ENCODE assay signal across 12 mouse cellular contexts in the genomic region with DNA sequence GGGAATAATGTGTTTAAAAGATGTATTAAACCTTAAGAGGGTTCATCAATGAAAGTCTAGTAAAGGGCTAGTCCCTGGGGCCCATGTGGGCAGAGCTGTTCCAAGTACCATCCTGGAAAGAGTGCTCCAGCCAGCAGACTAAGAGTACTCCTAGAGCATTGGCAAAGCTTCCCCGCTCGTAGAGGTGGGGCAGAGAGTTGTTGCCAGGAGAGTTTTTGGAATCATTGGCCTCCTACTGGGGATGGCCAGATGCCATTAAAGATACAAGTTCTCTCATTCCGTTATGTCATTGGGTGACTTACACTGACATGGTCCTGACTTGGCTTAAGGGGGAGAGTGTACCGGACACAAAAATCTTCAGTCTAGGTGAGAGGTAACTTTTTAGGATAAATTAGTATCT. TPM values are rescaled to one million over a fixed set of nuclear protein-coding genes. Genes with fewer than 3 reads are reported as not detected.
A peak's percentile ranks its signal among the peaks of the same experiment; 100 is the strongest.
DNase-seq lines count a peak whose midpoint lies in the region; ATAC-seq and TF ChIP-seq lines count a peak whose summit lies in the region.
"Had no signal": no experiment of that assay in that cellular context is flagged by ENCODE, and none has a peak within 500 bp of the region (broad histone marks: within the 10 kb centered on the region; RNA-seq: fewer than 3 reads in every experiment).

No protein-coding gene starts in this region.

- 0 out of 2 replicates have a peak, but pooled peaks have one; percentile 18 for ATAC-seq in heart, postnatal 0 days (ENCODE audit: insufficient read depth, low read depth)
- no peak for ATAC-seq in granulocyte monocyte progenitor cell, adult 5-6 weeks (replicated peaks; ENCODE audit: poor library complexity, severe bottlenecking)
- ATAC-seq in intestine, postnatal 0 days, result no peak
- ATAC-seq: forebrain, embryonic 13.5 days had no signal

- TF ChIP-seq CTCF in kidney, adult 2 months (conservative IDR thresholded peaks at IDR 0.05; ENCODE audit: insufficient read depth, insufficient read length, low read depth, low read length), result no peak
- no peak for TF ChIP-seq CTCF in heart, postnatal 0 days (IDR thresholded peaks at IDR 0.05; ENCODE audit: low read depth)
- TF ChIP-seq CTCF in intestine, postnatal 0 days (IDR thresholded peaks at IDR 0.05; ENCODE audit: low read depth), result no peak

- no peak for TF ChIP-seq POLR2A in kidney, adult 2 months (IDR thresholded peaks at IDR 0.05; ENCODE audit: low read depth, low read length)

- H3K27ac ChIP-seq in kidney, adult 2 months (ENCODE audit: insufficient read depth, low read depth, low read length), result no peak overlapping the region
- no peak overlapping the region for H3K27ac ChIP-seq in heart, postnatal 0 days (ENCODE audit: low read depth)
- no peak overlapping the region for H3K27ac ChIP-seq in intestine, postnatal 0 days (ENCODE audit: low read depth, low read length)
- H3K27ac ChIP-seq: forebrain, embryonic 13.5 days had no signal

- WGBS in kidney, adult 2 months, result 35% methylated on average over 4 of the region's 4 CpGs
- 34% methylated on average over 4 of the region's 4 CpGs for WGBS in heart, postnatal 0 days
- WGBS in intestine, postnatal 0 days, result 71% methylated on average over 4 of the region's 4 CpGs

- TF ChIP-seq EP300 in heart, postnatal 0 days (IDR thresholded peaks at IDR 0.05; ENCODE audit: low read depth), result no peak

- H3K9ac ChIP-seq in heart, postnatal 0 days (replicated peaks; ENCODE audit: low read depth, low read length), result no peak overlapping the region
- no peak overlapping the region for H3K9ac ChIP-seq in intestine, postnatal 0 days (ENCODE audit: low read depth, low read length)
- H3K9ac ChIP-seq: forebrain, embryonic 13.5 days; heart, embryonic 15.5 days; midbrain, embryonic 13.5 days had no signal

- no peaks in the 10 kb centered on the region for H3K9me3 ChIP-seq in heart, postnatal 0 days (replicated peaks; ENCODE audit: control insufficient read depth, low read length)
- H3K9me3 ChIP-seq in intestine, postnatal 0 days (ENCODE audit: control insufficient read depth), result no peaks in the 10 kb centered on the region
- H3K9me3 ChIP-seq: forebrain, embryonic 13.5 days; heart, embryonic 15.5 days; midbrain, embryonic 13.5 days had no signal

- peaks cover 6% of the 10 kb centered on the region for H3K4me1 ChIP-seq in kidney, adult 2 months (ENCODE audit: control insufficient read depth, insufficient read depth, low read length)
- H3K4me1 ChIP-seq in heart, postnatal 0 days (ENCODE audit: control insufficient read depth, insufficient read depth), result peaks cover 26% of the 10 kb centered on the region
- H3K4me1 ChIP-seq in intestine, postnatal 0 days (replicated peaks; ENCODE audit: control insufficient read depth, insufficient read depth, low read length), result no peaks in the 10 kb centered on the region

- no peak overlapping the region for H3K4me3 ChIP-seq in kidney, adult 2 months (ENCODE audit: insufficient read depth, low read depth, low read length)
- H3K4me3 ChIP-seq in heart, postnatal 0 days (ENCODE audit: low read depth, low read length), result no peak overlapping the region
- H3K4me3 ChIP-seq in intestine, postnatal 0 days (ENCODE audit: low read depth, low read length), result no peak overlapping the region
- H3K4me3 ChIP-seq: forebrain, embryonic 13.5 days; heart, embryonic 15.5 days; midbrain, embryonic 13.5 days had no signal

- DNase-seq in adrenal gland, adult 2 months, result peak; percentile 66
- no peak for DNase-seq in adrenal gland, adult 18-20 months (ENCODE audit: low spot score in 2 of 2)
- DNase-seq in kidney, adult 2 months, result peak; percentile 64
- no peak for DNase-seq in kidney, adult 18-20 months
- DNase-seq in adrenal gland, postnatal 14 days, result peak; percentile 70
- peak; percentile 50 for DNase-seq in heart, postnatal 0 days (ENCODE audit: low spot score)
- DNase-seq: thymus, adult 2 months had no signal

- no peak overlapping the region for H3K4me2 ChIP-seq in heart, postnatal 0 days (ENCODE audit: low read depth, low read length)
- H3K4me2 ChIP-seq in intestine, postnatal 0 days (replicated peaks; ENCODE audit: low read depth), result no peak overlapping the region
- H3K4me2 ChIP-seq: forebrain, embryonic 13.5 days; heart, embryonic 15.5 days; midbrain, embryonic 13.5 days had no signal

- H3K36me3 ChIP-seq in kidney, adult 2 months (ENCODE audit: control insufficient read depth, insufficient read depth, low read length), result peaks cover 5% of the 10 kb centered on the region
- H3K36me3 ChIP-seq in heart, postnatal 0 days (replicated peaks; ENCODE audit: control insufficient read depth, insufficient read depth, low read length), result peaks cover 33% of the 10 kb centered on the region
- peaks cover 26% of the 10 kb centered on the region for H3K36me3 ChIP-seq in intestine, postnatal 0 days (ENCODE audit: control insufficient read depth, insufficient read depth)

- no peaks in the 10 kb centered on the region for H3K27me3 ChIP-seq in kidney, adult 2 months (replicated peaks; ENCODE audit: control insufficient read depth, insufficient read depth, low read length)
- no peaks in the 10 kb centered on the region for H3K27me3 ChIP-seq in heart, postnatal 0 days (ENCODE audit: control insufficient read depth, insufficient read depth, low read length)
- H3K27me3 ChIP-seq in intestine, postnatal 0 days (replicated peaks; ENCODE audit: control insufficient read depth, insufficient read depth, low read length), result no peaks in the 10 kb centered on the region
- H3K27me3 ChIP-seq: forebrain, embryonic 13.5 days; heart, embryonic 15.5 days; midbrain, embryonic 13.5 days had no signal

RNA-seq across cellular contexts. Expression of a gene that starts 1.4 kb away (rescaled TPM):
- total RNA-seq in adrenal gland, adult 2 months (2021), result 10 to 100 TPM in 1 of 2 experiments, 1 to 10 TPM in 1; 5.7 to 14.1 TPM
- 3.3 and 3.6 TPM in 2 replicates for polyA plus RNA-seq in adrenal gland, adult 2 months (2012; rRNA removed)
- 1 to 10 TPM; 9.3 to 9.4 TPM for total RNA-seq in adrenal gland, adult 18-20 months (2021)
- polyA plus RNA-seq in kidney, adult 2 months (2012; rRNA removed), result 20.8 and 27.3 TPM in 2 replicates
- total RNA-seq in adrenal gland, postnatal 14 days (2021), result 9.0 and 10.4 TPM in 2 replicates
- total RNA-seq in heart, postnatal 0 days (2014; rRNA removed; ENCODE audit: low replicate concordance), result 9.8 and 15.4 TPM in 2 replicates
- polyA plus RNA-seq in heart, postnatal 0 days (2015; fragmentation: Nextera tagmentation; extraction: Ambion mirVana), result 10.8 and 11.2 TPM in 2 replicates
- 0.39 and 1.7 TPM in 2 replicates for total RNA-seq in granulocyte monocyte progenitor cell, adult 5-6 weeks (2014; fragmentation: Nextera tagmentation)
- 0.21 and 1.7 TPM in 2 replicates for total RNA-seq in granulocyte monocyte progenitor cell, adult 5-6 weeks (2017)
- 2.3 and 3.5 TPM in 2 replicates for polyA plus RNA-seq in intestine, postnatal 0 days (2015; fragmentation: Nextera tagmentation; extraction: Ambion mirVana)

RNA-seq across cellular contexts. Expression of a gene that starts 7.4 kb away (rescaled TPM):
- total RNA-seq in adrenal gland, adult 2 months (2021), result 10 to 100 TPM; 49.4 to 55.2 TPM
- 169 and 183 TPM in 2 replicates for polyA plus RNA-seq in adrenal gland, adult 2 months (2012; rRNA removed)
- total RNA-seq in adrenal gland, adult 18-20 months (2021), result 10 to 100 TPM; 56.6 to 57.0 TPM
- 52.6 and 57.3 TPM in 2 replicates for polyA plus RNA-seq in kidney, adult 2 months (2012; rRNA removed)
- 52.0 and 57.5 TPM in 2 replicates for total RNA-seq in adrenal gland, postnatal 14 days (2021)
- total RNA-seq in heart, postnatal 0 days (2014; rRNA removed; ENCODE audit: low replicate concordance), result 34.5 and 41.7 TPM in 2 replicates
- 48.3 and 48.6 TPM in 2 replicates for polyA plus RNA-seq in heart, postnatal 0 days (2015; fragmentation: Nextera tagmentation; extraction: Ambion mirVana)
- 94.6 and 123 TPM in 2 replicates for total RNA-seq in granulocyte monocyte progenitor cell, adult 5-6 weeks (2014; fragmentation: Nextera tagmentation)
- total RNA-seq in granulocyte monocyte progenitor cell, adult 5-6 weeks (2017), result 18.4 and 22.7 TPM in 2 replicates
- 63.5 and 66.8 TPM in 2 replicates for polyA plus RNA-seq in intestine, postnatal 0 days (2015; fragmentation: Nextera tagmentation; extraction: Ambion mirVana)

RNA-seq across cellular contexts. Expression of a gene that starts 17.7 kb away (rescaled TPM):
- total RNA-seq in adrenal gland, adult 2 months (2021), result 10 to 100 TPM; 27.4 to 34.6 TPM
- polyA plus RNA-seq in adrenal gland, adult 2 months (2012; rRNA removed), result 15.0 and 20.5 TPM in 2 replicates
- total RNA-seq in adrenal gland, adult 18-20 months (2021), result 10 to 100 TPM; 19.4 to 28.7 TPM
- polyA plus RNA-seq in kidney, adult 2 months (2012; rRNA removed), result 56.8 and 65.7 TPM in 2 replicates
- 9.3 and 15.6 TPM in 2 replicates for total RNA-seq in adrenal gland, postnatal 14 days (2021)
- 4.4 and 18.9 TPM in 2 replicates for total RNA-seq in heart, postnatal 0 days (2014; rRNA removed; ENCODE audit: low replicate concordance)
- 6.8 and 6.9 TPM in 2 replicates for polyA plus RNA-seq in heart, postnatal 0 days (2015; fragmentation: Nextera tagmentation; extraction: Ambion mirVana)
- not detected in 2 replicates for total RNA-seq in granulocyte monocyte progenitor cell, adult 5-6 weeks (2014; fragmentation: Nextera tagmentation)
- total RNA-seq in granulocyte monocyte progenitor cell, adult 5-6 weeks (2017), result 2.6 TPM in 1 of 2 replicates, not detected in the other
- polyA plus RNA-seq in intestine, postnatal 0 days (2015; fragmentation: Nextera tagmentation; extraction: Ambion mirVana), result 28.7 and 34.5 TPM in 2 replicates

RNA-seq across cellular contexts. Expression of a gene that starts 40.0 kb away (rescaled TPM):
- total RNA-seq in adrenal gland, adult 2 months (2021), result 10 to 100 TPM; 29.6 to 38.9 TPM
- 95.5 and 96.5 TPM in 2 replicates for polyA plus RNA-seq in adrenal gland, adult 2 months (2012; rRNA removed)
- total RNA-seq in adrenal gland, adult 18-20 months (2021), result 10 to 100 TPM; 30.3 to 35.8 TPM
- 67.8 and 79.8 TPM in 2 replicates for polyA plus RNA-seq in kidney, adult 2 months (2012; rRNA removed)
- total RNA-seq in adrenal gland, postnatal 14 days (2021), result 33.1 and 33.2 TPM in 2 replicates
- 30.0 and 78.1 TPM in 2 replicates for total RNA-seq in heart, postnatal 0 days (2014; rRNA removed; ENCODE audit: low replicate concordance)
- polyA plus RNA-seq in heart, postnatal 0 days (2015; fragmentation: Nextera tagmentation; extraction: Ambion mirVana), result 52.4 and 55.3 TPM in 2 replicates
- 9.4 and 44.0 TPM in 2 replicates for total RNA-seq in granulocyte monocyte progenitor cell, adult 5-6 weeks (2014; fragmentation: Nextera tagmentation)
- total RNA-seq in granulocyte monocyte progenitor cell, adult 5-6 weeks (2017), result 45.3 and 56.0 TPM in 2 replicates
- 56.4 and 60.7 TPM in 2 replicates for polyA plus RNA-seq in intestine, postnatal 0 days (2015; fragmentation: Nextera tagmentation; extraction: Ambion mirVana)

RNA-seq across cellular contexts. Expression of a gene that starts 40.1 kb away (rescaled TPM):
- total RNA-seq in adrenal gland, adult 2 months (2021), result 1 to 10 TPM; 3.1 to 8.3 TPM
- polyA plus RNA-seq in adrenal gland, adult 2 months (2012; rRNA removed), result 0.93 and 4.7 TPM in 2 replicates
- total RNA-seq in adrenal gland, adult 18-20 months (2021), result 1 to 10 TPM; 4.9 to 5.1 TPM
- 0.66 and 1.7 TPM in 2 replicates for polyA plus RNA-seq in kidney, adult 2 months (2012; rRNA removed)
- total RNA-seq in adrenal gland, postnatal 14 days (2021), result 14.3 and 17.6 TPM in 2 replicates
- total RNA-seq in heart, postnatal 0 days (2014; rRNA removed; ENCODE audit: low replicate concordance), result 41.6 and 50.4 TPM in 2 replicates
- polyA plus RNA-seq in heart, postnatal 0 days (2015; fragmentation: Nextera tagmentation; extraction: Ambion mirVana), result not detected in 2 replicates
- total RNA-seq in granulocyte monocyte progenitor cell, adult 5-6 weeks (2014; fragmentation: Nextera tagmentation), result 2.9 and 4.4 TPM in 2 replicates
- 239 TPM in 2 replicates for total RNA-seq in granulocyte monocyte progenitor cell, adult 5-6 weeks (2017)
- 0.42 TPM in 1 of 2 replicates, not detected in the other for polyA plus RNA-seq in intestine, postnatal 0 days (2015; fragmentation: Nextera tagmentation; extraction: Ambion mirVana)
- polyA plus RNA-seq: midbrain, embryonic 13.5 days had no signal

Comparison
In these comparisons a context has a peak if more than half of its experiments do, and no peak if none do; other contexts are left out.
1. DNase-seq: peak in adrenal gland, adult 2 months (single experiment), kidney, adult 2 months (single experiment), adrenal gland, postnatal 14 days (single experiment) and heart, postnatal 0 days (single experiment); none in adrenal gland, adult 18-20 months (0 of 2) and kidney, adult 18-20 months (single experiment).